Mouse (Mus musculus) thymus, adult 2 months (tissue): Measurements from ENCODE around the gene Arf5. TPM values are rescaled to one million over a fixed set of nuclear protein-coding genes. Genes with fewer than 3 reads are reported as not detected.

Experiments used
- DNase-seq: peaks from one replicate; pipeline ENCODE4 v3.0.0; 2021
- H3K27ac ChIP-seq: fragments of 200-500 bp; 2 replicates; pipeline ENCODE4 v1.5.1; 2012; ENCODE audit warnings: low read length, control low read depth; ENCODE audit not compliant: control insufficient read depth, insufficient read depth
- H3K27me3 ChIP-seq: fragments of 200-500 bp; 2 replicates; pipeline ENCODE4 v1.6.1; 2012; ENCODE audit warnings: mild to moderate bottlenecking, low read length, moderate library complexity, mixed read lengths; ENCODE audit not compliant: control insufficient read depth, insufficient read depth
- H3K36me3 ChIP-seq: fragments of 200-500 bp; 2 replicates; pipeline ENCODE4 v1.6.1; 2012; ENCODE audit warnings: mild to moderate bottlenecking, low read length, moderate library complexity; ENCODE audit not compliant: control insufficient read depth, insufficient read depth
- H3K4me1 ChIP-seq: fragments of 200-500 bp; replicated peaks from 2 replicates; pipeline ENCODE4 v1.6.1; 2012; ENCODE audit warnings: low read length; ENCODE audit not compliant: control insufficient read depth, insufficient read depth
- H3K4me3 ChIP-seq: fragments of 200-500 bp; 2 replicates; pipeline ENCODE4 v1.5.1; 2012; ENCODE audit warnings: mild to moderate bottlenecking, low read length, control low read depth, moderate library complexity; ENCODE audit not compliant: control insufficient read depth, insufficient read depth
- CTCF ChIP-seq: fragments of 200-500 bp; IDR thresholded peaks from 2 replicates; pipeline ENCODE4 v1.5.1; 2012; ENCODE audit warnings: mild to moderate bottlenecking, control low read depth, low read length, moderate library complexity, borderline replicate concordance; ENCODE audit not compliant: control insufficient read depth, poor library complexity, insufficient read depth; ENCODE audit errors: extremely low read depth
- POLR2A ChIP-seq: fragments of 200-500 bp; IDR thresholded peaks from 2 replicates; pipeline ENCODE4 v1.6.1; 2012; ENCODE audit warnings: mild to moderate bottlenecking, low read length, control low read depth, moderate library complexity; ENCODE audit not compliant: control insufficient read depth, poor library complexity, insufficient read depth; ENCODE audit errors: extremely low read depth
- WGBS: fragments of 180-500 bp; shearing (Covaris S2); methylation state at CpG from one replicate; pipeline ENCODE4 v1.1.7; 2018; 5-methylcytosine and 5-hydroxymethylcytosine counted together
- polyA plus RNA-seq: library from polyadenylated mRNA; depleted of rRNA; stranded (reverse); fragments of >200 nt; gene quantifications from 2 replicates; pipeline ENCODE4 v1.2.3, GENCODE M21; 2012

Gene Arf5
- polyA plus RNA-seq, 1 experiment = 595 TPM

GRCm38 (mm10) chr6:28398726-28399125, 24.6 kb upstream of the Arf5 start:
- Histone ChIP-seq H3K27ac (no peak overlapping the region), H3K36me3 (no peaks in the 10 kb centered on the region), H3K4me3 (no peak overlapping the region), H3K4me1 (peaks cover 6% of the 10 kb centered on the region; the same call in 1 of the 2 replicates), H3K27me3 (no peaks in the 10 kb centered on the region)
- DNase-seq = peak; percentile 21
- TF ChIP-seq CTCF = no peak
- TF ChIP-seq POLR2A = no peak
- WGBS = 91% methylated on average over 3 of the region's 3 CpGs

- DNase-seq = peak; percentile 30
- Histone ChIP-seq H3K4me1 (peaks cover 6% of the 10 kb centered on the region; the same call in 1 of the 2 replicates), H3K36me3 (no peaks in the 10 kb centered on the region), H3K27me3 (no peaks in the 10 kb centered on the region), H3K27ac (no peak overlapping the region), H3K4me3 (no peak overlapping the region)
- WGBS = 98% methylated on average over 4 of the region's 4 CpGs
- TF ChIP-seq POLR2A = no peak
- TF ChIP-seq CTCF = no peak
These were observed 23.6 kb upstream of the Arf5 start for GRCm38 (mm10) chr6:28399791-28400190.

- 39% methylated on average over 9 of the region's 9 CpGs for WGBS
- TF ChIP-seq CTCF (no peak), POLR2A (no peak)
- no peak overlapping the region for H3K4me3 ChIP-seq
- no peaks in the 10 kb centered on the region for H3K36me3 ChIP-seq
- H3K4me1 ChIP-seq = no peaks in the 10 kb centered on the region
- no peaks in the 10 kb centered on the region for H3K27me3 ChIP-seq
- DNase-seq = peak; percentile 16
- H3K27ac ChIP-seq = no peak overlapping the region
These were observed 13.3 kb upstream of the Arf5 start for GRCm38 (mm10) chr6:28410053-28410452.

- Histone ChIP-seq H3K27me3 (no peaks in the 10 kb centered on the region), H3K4me3 (no peak overlapping the region), H3K36me3 (0 out of 2 replicates have a peak, but pooled peaks cover 5% of the 10 kb centered on the region), H3K4me1 (no peaks in the 10 kb centered on the region), H3K27ac (no peak overlapping the region)
- DNase-seq = no peak
- 74% methylated on average over 2 of the region's 2 CpGs for WGBS
- TF ChIP-seq CTCF = no peak
- no peak for TF ChIP-seq POLR2A
These were observed 12.1 kb upstream of the Arf5 start for GRCm38 (mm10) chr6:28411236-28411635.

GRCm38 (mm10) chr6:28416981-28417380, 6.4 kb upstream of the Arf5 start:
- no peaks in the 10 kb centered on the region for H3K27me3 ChIP-seq
- no peak for DNase-seq
- WGBS = 97% methylated on average over 4 of the region's 4 CpGs
- no peak overlapping the region for H3K27ac ChIP-seq
- H3K4me3 ChIP-seq = no peak overlapping the region
- H3K4me1 ChIP-seq = peaks cover 14% of the 10 kb centered on the region
- peaks cover 26% of the 10 kb centered on the region for H3K36me3 ChIP-seq
- no peak for TF ChIP-seq CTCF
- TF ChIP-seq POLR2A = no peak

GRCm38 (mm10) chr6:28418449-28418848, 4.9 kb upstream of the Arf5 start:
- no peak for DNase-seq
- no peak overlapping the region for H3K27ac ChIP-seq

GRCm38 (mm10) chr6:28419673-28420072, 3.7 kb upstream of the Arf5 start:
- DNase-seq = no peak
- TF ChIP-seq POLR2A = no peak
- no peak for TF ChIP-seq CTCF
- Histone ChIP-seq H3K36me3 (peaks cover 26% of the 10 kb centered on the region), H3K27me3 (no peaks in the 10 kb centered on the region), H3K4me3 (no peak overlapping the region), H3K4me1 (peaks cover 21% of the 10 kb centered on the region), H3K27ac (no peak overlapping the region)
- WGBS = 93% methylated on average over 2 of the region's 2 CpGs

More at GRCm38 (mm10) chr6:28418449-28418848, 4.9 kb upstream of the Arf5 start:
- H3K27me3 ChIP-seq = no peaks in the 10 kb centered on the region
- peaks cover 26% of the 10 kb centered on the region for H3K36me3 ChIP-seq
- TF ChIP-seq POLR2A = no peak
- 92% methylated on average over 14 of the region's 14 CpGs for WGBS
- no peak overlapping the region for H3K4me3 ChIP-seq
- peaks cover 14% of the 10 kb centered on the region for H3K4me1 ChIP-seq
